Mouse (Mus musculus): ENCODE measurements around the gene Gapvd1.
"Not testable (repeated sequence)": the region's sequence is repeated elsewhere in the genome, so short reads cannot be mapped to it uniquely, and the experiment has no call there.

Gapvd1 gene

DNA sequence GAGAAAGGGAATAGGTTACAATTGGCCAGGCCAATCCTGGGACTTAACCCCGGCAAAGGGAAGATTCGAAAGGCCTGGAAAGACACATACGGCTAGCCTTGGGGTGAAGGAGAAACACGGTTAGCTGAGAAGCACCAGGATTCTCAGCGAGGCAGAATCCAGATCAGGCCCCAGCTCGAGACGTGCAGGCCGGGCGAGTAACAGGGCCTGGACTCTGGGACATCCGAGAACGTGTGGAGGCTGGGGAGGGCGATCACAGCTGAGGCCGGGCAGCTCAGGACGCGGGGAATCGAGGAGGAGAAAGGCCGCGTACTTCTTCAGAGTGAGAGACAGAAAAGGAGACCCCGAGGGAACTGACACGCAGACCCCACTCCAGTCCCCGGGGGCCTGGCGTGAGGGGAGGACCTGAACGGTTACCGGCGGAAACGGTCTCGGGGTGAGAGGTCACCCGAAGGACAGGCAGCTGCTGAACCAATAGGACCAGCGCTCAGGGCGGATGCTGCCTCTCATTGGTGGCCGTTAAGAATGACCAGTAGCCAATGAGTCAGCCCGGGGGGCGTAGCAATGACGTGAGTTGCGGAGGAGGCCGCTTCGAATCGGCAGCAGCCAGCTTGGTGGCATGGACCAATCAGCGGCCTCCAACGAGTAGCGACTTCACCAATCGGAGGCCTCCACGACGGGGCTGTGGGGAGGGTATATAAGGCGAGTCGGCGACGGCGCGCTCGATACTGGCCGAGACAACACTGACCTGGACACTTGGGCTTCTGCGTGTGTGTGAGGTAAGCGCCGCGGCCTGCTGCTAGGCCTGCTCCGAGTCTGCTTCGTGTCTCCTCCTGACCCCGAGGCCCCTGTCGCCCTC lies 16.6 kb upstream of the Gapvd1 start, which contains the start of gene Hspa5:
Hspa5 (plus strand) TSS at position 603 of the 859 bp plus-strand sequence.
- DNase-seq (ENCODE audit: low spot score): peak; percentile 99

DNA sequence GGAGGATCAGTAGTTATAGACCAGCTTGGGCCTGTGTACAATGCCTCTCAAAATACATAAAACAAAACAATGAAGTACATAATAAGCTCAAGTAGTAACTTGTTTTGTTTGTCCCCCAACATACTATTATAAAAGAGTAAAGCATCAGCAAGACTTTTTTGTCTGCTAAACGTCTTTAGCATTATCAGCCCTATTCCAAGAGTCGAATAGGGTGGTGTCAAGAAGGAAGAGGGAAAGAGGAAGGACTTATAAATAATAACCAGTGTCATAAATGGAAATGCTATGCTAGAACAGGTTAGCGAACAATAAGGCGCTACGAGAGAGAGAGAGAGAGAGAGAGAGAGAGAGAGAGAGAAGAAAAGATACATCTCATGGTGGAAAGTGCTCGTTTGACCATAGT lies 15.9 kb upstream of the Gapvd1 start:
- no peak for DNase-seq (ENCODE audit: low spot score)

DNA sequence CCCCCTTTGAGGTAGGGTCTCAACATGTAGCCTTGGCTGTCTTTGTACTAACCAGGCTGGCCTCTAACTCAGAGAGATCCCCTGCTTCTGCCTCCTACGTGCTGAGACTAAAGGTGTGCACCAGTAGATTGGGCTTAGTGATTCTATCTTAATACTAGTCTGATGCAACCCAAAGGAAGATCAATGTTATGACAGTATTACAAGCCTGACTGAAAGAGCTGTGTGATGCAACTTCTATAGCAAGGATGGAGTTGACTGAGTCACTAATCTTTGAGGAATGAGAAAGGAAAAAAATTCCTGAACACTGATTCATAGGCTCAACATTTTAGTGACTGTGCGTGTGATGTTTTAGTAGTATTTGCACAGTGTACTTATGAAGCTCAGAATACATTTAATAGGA lies 15.0 kb upstream of the Gapvd1 start:
- DNase-seq (ENCODE audit: low spot score): no peak

DNA sequence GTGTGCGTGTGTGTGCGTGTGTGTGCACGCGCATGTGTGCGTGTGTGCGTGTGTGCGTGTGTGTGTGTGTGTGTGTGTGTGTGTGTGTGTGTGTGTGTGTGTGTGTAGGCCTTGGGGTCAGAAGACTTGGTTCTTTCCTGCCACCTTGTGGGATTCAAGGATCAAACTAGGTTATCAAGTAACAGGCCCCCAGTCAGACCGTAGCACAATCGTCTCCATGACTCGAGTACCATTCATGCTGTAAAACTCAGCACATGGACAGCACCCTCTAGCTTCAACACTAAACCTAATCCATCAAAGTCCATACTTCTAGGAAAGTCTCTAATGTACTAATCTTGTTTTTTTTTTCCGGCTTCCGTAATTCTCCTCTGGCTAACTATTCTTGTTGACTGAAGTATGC lies 9.8 kb upstream of the Gapvd1 start:
- DNase-seq (ENCODE audit: low spot score): no peak

DNA sequence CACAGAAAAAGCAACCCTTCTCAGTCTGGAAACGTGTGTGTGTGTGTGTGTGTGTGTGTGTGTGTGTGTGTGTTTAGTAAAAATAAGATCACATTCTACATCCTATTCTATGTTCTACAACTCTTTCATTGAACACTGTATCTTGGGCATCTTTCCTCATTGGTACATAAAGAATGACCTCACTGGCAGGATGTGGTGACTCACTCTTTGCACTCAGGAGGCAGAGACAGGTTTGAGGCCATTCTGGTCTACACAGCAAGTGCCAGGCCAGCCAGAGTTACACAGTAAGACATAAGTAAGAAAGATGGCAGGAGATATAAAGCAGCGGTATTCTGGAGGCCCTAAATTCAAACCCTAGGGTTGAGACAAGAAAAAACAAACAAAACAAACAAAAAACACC lies 7.8 kb upstream of the Gapvd1 start:
- DNase-seq (ENCODE audit: low spot score): no peak

DNA sequence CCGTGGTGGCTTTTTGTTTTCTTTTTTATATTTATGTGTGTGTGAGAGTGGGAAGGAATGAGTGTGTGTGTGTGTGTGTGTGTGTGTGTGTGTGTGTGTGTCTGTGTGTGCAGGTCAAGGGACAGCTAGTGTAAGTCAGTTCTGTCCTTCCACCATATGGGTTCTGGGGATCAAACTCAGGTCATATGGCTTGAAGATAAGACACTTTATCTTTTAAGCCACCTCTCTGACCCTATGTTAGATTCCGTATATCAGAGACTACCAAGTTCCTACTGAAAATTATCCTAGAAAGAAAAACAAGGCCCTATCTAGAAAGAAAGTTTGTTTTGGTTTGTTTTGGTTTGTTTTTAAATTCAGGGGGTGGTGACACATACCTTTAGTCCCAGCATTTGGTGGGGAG lies 7.1 kb upstream of the Gapvd1 start:
- DNase-seq (ENCODE audit: low spot score): no peak

DNA sequence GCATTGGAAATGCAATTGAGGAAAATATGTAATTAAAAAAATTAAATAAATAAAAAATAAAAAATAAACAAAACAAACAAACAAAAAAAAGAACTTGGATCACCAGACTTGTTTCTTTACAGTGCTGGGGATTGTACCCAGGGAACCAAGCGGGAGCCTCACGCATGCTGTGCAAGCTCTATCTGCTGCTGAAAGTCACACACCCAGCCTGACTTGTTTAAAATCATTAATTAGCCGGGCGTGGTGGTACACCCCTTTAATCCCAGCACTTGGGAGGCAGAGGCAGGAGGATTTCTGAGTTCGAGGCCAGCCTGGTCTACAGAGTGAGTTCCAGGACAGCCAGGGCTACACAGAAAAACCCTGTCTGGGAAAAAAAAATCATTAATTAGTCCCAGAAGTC lies 6.2 kb upstream of the Gapvd1 start:
- not testable (repeated sequence) for DNase-seq (ENCODE audit: low spot score)

DNA sequence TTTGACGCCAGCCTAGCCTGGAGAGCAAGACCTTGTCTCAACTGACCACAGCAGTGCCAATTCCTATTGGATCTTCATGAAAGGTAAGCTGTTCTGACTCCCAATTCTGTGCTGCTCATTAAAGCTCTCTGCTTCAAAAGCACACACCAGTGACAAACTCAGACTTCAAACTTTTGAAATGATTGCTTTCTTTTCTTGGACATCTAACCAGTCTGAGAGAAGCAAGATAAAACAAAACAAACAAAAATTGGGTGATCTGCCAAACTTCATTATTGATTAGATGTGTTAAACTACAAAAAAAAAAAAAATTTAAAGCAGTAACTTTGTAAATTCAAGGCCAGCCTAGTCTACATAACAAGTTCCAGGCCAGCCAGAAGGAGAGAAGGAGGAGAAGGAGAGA lies 2.3 kb upstream of the Gapvd1 start:
- DNase-seq (ENCODE audit: low spot score): no peak

DNA sequence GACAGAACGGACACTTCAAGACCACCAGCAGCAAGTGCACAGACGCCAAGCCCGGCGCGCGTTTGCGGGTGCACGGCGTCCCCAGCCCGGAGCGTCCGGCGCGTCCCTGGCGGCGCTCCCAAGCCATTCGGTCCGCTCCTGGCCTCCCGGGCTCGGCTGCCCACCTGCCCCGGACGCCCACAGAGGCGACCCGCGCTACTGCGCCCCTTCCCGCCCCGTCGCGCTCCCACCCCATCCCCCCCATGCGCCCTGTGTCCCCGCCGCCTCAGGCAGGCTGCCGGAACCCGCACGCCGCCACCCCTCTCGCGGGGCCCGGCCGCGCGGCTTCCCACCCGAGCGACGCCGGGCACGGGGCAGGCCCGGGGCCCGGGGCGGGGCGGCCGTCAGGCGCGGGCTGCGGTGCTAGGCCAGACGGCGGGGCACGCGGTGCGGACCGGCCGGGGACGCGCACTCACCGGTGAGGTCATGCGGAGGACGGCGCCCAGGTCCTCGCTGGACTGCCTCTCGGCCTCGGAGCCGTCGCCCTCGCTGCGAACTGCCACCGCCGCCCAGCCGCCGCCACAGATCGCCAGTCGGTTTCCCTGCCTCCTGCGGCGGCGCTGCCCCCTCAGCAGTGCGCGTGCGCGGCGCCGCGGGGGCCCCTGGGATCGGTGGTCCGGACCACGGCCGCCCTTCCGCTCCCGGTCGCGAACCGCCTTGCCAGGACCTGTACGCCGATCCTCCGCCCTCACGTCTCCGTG lies 1.1 kb downstream of the Gapvd1 start:
- DNase-seq (ENCODE audit: low spot score): peak; percentile 81

DNA sequence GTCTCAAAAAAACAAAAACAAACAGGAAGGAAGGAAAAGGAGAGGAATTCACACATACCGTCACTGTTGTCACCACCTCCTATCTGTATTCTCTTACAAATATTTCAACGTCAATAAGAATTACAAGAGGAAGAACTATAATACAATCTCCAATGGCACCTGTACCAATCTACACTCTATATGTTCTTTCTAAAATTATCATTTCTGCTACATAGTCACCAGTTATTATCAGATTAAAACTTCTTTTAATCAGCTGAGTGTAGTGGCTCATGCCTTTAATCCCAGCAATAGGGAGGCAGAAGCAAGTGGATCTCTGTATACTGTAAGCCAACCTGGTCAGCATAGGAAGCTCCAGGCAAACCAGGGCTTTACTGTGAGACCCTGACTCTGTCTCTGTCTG lies 4.8 kb downstream of the Gapvd1 start:
- no peak for DNase-seq (ENCODE audit: low spot score)

DNA sequence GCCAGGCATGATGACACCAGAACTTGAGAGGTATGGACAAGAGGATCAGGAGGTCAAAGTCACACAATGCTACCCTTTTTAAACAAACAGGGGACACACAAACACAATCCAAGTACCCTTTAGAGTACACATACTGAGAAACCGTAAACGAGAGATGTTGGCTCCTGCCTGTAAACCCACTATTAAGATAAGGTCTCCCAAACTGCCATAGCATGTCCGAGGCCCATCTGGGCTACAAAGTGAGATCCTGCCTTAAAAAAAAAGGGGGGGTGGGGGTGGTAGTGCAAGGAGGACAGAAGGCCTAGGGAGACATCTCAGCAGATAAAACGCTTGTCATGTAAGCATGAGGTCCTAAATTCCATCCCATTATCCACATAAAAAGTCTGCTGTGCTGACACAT lies 6.6 kb downstream of the Gapvd1 start:
- no peak for DNase-seq (ENCODE audit: low spot score)

DNA sequence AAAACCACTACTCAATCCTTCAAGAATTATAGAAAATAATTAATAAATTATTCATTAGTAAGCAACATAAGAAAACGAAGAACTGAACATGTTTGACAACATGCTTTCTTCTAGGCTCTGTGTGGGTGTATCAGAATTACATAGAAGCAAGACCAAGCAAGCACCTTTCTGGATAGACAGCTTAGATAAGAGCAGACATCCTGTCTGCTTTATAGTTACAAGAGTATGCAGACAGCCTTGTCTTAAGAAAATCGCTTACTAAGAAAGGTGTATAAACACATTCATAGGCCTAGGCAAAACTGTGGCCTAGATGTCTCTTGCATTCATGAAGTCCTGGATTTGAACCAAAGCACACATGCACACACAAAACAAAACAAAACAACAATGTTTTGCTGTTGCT lies 9.4 kb downstream of the Gapvd1 start:
- no peak for DNase-seq (ENCODE audit: low spot score)

DNA sequence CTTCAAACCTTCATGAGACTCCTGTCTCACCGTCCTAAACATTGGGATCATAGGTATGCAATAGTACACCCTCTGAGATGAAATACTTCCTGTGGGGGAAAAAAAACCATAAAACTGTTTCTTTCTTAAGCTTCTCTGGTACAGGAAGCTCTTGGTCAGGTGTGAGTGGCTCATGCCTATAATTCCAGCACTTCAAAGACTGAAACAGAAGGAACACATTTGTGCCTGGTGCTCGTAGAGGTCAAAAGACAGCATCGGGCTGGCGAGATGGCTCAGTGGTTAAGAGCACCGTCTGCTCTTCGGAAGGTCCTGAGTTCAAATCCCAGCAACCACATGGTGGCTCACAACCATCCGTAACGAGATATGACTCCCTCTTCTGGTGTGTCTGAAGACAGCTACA lies 10.6 kb downstream of the Gapvd1 start:
- DNase-seq (ENCODE audit: low spot score): no peak

DNA sequence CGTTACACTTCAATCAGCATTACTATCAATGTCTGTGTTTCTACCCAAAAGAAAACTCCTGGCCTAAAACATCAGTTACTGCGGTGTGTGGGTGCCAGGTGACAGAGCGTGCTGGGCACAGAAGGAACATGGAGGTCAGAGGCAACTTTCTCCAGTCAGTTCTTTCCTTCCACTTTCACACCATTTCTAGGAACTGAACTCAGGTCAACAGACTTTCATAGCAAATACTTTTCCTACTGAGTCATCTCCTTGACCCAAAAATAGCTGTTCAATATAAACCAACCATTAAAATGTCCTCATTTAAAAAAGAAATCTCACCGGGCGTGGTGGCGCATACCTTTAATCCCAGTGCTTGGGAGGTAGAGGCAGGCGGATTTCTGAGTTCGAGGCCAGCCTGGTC lies 12.4 kb downstream of the Gapvd1 start:
- no peak for DNase-seq (ENCODE audit: low spot score)

DNA sequence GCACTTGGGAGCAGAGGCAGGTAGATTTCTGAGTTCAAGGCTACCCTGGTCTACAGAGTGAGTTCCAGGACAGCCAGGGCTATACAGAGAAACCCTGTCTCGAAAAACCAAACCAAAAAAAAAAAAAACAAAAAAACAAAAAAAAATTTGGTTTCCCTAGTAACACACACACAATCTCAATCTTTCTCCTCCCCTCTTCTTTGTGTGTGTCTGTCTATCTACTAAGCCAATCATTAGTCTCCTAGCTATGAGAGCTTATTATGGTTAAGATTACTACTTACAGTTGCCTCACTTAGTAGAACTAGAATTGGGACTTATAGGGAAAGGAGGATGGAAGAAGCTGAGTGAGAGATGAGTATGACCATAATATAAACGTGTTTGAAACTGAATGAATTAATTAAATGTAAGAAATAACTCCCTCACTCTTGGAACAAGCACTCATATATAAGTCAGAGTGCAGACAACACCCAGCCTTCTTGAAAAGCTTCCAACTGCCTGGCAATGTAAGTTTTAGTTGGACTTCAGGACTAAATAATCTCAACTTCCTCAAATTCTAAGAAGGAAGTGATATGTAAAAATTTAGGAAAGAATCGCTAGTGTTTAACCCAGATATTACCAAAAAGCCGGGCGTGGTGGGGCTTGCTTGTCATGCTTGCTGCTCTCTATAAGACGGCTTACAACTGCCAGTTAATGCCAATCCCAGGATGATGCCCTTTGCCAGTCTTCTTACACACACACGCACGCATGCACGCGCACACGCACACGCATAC lies 13.5 kb downstream of the Gapvd1 start:
- no peak for DNase-seq (ENCODE audit: low spot score)

DNA sequence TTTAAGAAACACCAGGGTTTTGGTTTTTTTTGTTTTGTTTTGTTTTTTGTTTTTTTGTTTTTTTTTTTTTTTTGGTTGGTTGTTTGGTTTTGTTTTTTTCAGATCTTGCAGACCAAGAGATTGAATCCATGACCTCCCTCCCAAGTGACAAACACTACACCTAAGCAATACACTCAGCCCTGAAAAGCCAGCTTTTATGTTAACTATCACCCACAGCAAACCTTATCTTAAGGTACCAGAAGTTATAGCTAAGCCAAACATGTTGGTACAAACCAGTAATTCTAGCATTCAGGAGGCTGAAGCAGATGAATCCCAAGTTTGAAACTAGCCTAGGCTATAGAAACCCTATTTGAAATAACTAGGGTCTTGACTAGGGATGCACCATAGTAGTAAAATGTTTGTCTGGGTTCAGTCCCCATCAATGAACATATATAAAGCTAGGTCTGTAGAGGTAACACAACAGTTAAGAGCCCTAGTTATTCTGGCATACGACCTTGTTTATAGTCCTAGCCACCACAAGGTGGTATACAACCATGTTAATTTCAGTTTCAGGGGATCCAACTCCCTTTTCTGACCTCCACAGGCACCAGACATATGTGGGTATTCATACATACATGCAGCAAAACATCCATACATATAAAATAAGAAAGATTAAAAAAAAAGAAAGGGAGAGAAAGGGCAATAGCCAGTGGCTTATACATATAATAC lies 15.2 kb downstream of the Gapvd1 start:
- peak; percentile 76 for DNase-seq (ENCODE audit: low spot score)

DNA sequence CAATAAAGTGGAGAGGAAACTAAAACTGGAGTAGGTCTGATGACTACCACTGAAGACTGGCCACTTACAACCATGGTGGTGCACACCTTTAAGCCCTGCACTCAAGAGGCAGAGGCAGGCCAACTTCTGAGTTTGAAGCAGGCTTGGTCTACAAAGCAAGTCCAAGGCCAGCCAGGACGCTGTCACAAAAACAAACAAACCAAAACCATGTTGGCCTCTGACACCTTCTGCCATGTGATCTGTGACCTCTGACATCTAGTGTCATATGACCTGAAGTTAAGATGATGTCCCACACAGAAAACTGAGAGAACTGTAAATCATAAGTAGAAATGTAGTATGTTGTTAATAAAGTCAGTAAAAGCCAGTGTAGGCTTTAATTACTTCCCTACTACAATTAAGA lies 17.1 kb downstream of the Gapvd1 start:
- DNase-seq (ENCODE audit: low spot score): no peak

DNA sequence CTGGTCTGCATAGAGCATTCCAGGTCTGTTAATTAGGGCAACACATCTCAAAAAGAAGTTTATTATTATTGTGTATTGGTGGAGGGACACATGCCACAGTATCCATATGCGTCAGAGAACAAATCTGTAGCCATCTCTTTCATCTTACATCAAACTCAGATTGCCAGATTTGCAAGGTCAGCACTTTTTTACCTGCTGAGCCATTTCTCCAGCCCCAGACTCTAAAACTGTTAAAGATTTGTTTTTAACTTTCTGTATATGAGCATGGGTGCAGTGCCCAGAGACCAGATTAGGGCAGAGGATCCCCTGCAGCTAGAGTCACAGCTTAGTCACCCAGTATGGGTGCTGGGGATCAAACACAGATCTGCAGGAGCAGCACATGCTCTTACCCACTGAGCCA lies 18.4 kb downstream of the Gapvd1 start:
- no peak for DNase-seq (ENCODE audit: low spot score)

DNA sequence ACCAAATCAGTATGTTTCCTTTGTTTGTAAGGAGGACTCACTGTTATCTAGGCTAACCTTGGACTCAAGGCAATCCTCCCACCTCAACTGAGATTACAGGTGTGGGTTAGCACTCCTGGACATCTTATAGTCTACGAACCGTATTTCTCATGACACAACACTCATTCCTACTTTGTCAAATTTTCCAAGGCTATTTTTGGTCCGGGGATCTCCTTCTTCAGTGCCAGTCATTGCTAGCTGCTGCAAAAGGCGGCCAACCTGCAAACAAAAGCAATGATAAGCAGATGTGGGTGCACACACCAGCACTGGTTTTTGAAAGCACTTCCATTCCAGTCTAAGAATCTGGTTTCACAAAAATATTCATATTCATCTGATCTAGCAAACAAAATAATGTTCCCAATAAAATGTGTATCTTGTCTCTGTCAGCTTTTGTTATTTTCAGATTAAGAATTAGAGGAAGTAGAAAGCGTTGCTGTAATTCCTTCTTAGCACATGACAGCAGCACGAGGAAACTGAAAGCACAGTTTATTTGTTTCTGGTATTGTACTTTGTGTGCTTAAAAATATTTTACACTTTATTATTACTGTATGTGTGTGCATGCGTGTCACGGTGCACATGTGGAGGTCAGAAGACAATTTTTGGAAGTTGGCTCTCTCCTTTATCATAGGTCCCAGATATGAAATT lies 27.8 kb downstream of the Gapvd1 start:
- no peak for DNase-seq (ENCODE audit: low spot score)

DNA sequence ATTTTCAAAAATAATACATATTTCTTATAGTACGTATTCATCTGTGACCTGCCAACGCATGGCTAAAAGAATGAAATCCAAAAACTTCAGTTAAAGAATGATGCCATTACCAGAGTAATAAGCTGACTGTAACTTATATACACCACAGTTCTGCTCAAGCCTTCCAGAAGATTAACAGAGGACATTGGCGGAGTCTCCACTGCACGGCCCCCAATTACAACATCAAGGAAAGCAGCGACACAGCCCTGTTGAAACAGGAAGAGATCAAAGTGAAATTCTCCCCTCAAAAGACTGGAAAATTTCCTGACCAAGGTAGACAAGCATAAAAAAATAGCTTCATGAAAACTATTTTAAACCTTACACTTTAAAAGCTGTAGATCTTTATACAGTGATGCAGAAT lies 29.8 kb downstream of the Gapvd1 start:
- DNase-seq (ENCODE audit: low spot score): no peak

DNA sequence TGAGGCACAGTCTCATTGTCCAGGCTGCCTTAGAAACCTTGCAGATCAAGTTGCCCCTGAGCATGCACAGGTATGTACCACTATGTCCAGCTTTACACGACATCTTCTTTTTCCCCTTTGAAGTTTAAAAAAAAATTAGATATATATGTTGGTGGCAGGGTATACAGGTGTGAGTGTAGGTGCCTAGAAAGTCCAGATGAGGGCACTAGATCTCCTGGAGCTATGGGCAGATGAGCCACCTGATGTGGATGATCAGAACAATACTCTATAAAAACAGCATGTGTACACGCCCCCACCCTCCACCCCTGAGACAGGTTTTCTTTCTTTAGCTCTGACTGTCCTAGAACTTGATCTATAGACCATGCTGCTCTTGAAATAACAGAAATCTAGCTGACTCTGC lies 36.8 kb downstream of the Gapvd1 start:
- DNase-seq (ENCODE audit: low spot score): no peak

DNA sequence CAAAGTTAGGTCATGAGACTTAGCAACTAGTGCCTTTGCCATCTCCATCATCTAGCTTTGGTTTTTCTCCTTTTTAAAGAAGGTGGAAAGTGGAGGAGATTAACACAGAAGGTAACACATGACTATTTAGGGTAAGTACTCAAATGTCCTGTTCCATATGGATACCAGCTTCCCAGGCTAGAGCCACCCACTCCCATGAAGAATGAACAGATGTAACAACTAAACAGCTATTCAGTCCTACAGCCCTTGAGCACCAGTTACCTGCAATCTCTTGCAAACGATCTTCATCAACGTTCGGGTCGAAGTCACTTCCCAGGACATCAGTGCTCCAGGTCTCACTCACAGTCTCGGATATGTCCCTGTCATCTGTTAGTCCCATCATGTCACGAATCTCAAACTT lies 43.1 kb downstream of the Gapvd1 start:
- no peak for DNase-seq (ENCODE audit: low spot score)
